Mouse (Mus musculus): ENCODE measurements around the gene Timm9.

DNA sequence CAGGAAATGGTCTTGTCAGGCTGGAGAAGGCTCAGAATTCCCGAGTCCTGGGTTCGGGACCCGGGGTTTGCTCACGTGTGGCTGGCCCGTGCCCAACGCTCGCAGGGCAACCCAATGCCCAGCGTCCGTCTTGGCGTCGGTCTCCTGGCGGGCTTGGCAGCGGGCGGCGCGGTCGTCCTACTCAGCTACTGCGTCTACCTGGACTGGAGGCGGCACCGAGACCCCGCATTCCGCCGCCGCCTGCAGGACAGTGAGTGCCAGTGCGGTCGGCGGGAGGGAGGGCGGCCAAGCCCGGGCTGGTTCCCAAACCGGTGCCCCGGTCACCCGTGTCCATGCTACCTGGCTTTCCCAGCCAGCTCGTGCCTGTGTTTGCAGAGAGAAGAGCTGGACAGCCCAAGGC lies 25.2 kb downstream of the Timm9 start, which contains the start of gene Tomm20l:
- TF ChIP-seq CTCF (IDR thresholded peaks at IDR 0.05; ENCODE audit: borderline replicate concordance, extremely low read depth, insufficient read depth, insufficient read length), result peak; percentile 44; the same call in 1 of the 2 replicates
- TF ChIP-seq POLR2A (IDR thresholded peaks at IDR 0.05; ENCODE audit: borderline replicate concordance, extremely low read depth, insufficient read depth, insufficient read length, poor library complexity, severe bottlenecking), result no peak
